In the genomic region with DNA sequence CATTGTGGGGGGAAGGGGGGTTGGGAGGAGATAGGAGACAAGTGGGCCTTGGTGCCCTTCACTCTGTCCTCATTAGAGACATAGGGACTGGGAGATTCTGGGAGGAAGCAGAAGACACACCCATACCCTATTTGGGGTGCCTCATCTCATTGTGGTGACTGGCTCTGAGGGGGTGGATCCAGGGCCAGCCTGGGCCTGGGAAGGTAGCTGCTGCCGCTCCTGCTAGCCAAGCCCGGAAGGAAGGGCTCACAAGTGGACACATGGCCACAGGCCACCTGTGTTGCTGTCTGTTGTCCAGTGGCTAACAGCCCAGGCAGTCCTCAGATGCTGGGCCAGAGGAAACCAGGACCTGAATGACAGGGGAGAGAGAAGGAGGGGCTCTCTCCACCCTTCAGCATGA, we compare ENCODE assay signal across 9 mouse cellular contexts. TPM values are rescaled to one million over a fixed set of nuclear protein-coding genes. Genes with fewer than 3 reads are reported as not detected.
DNase-seq lines count a peak whose midpoint lies in the region; ATAC-seq and TF ChIP-seq lines count a peak whose summit lies in the region.
"Had no signal": no experiment of that assay in that cellular context is flagged by ENCODE, and none has a peak within 500 bp of the region (broad histone marks: within the 10 kb centered on the region; RNA-seq: fewer than 3 reads in every experiment).

No protein-coding gene starts in this region.

- TF ChIP-seq EP300 in MEL (IDR thresholded peaks at IDR 0.05; ENCODE audit: low read depth in 1 of 2, low read length in 2 of 2) = no peak

- TF ChIP-seq RAD21 in MEL (IDR thresholded peaks at IDR 0.05; ENCODE audit: low read depth, low read length) = no peak

- H3K27me3 ChIP-seq in forebrain, embryonic 12.5 days = 0 out of 2 replicates have a peak, but pooled peaks cover 11% of the 10 kb centered on the region
- H3K27me3 ChIP-seq in forebrain, embryonic 14.5 days (replicated peaks; ENCODE audit: control insufficient read depth, insufficient read depth, low read length) = 0 out of 2 replicates have a peak, but pooled peaks cover 4% of the 10 kb centered on the region
- H3K27me3 ChIP-seq in MEL (ENCODE audit: control insufficient read depth in 1 of 2, insufficient read depth in 2 of 2, low read length in 2 of 2) = no peaks in the 10 kb centered on the region
- H3K27me3 ChIP-seq in limb, embryonic 14.5 days (ENCODE audit: control insufficient read depth, insufficient read depth, low read length) = no peaks in the 10 kb centered on the region
- H3K27me3 ChIP-seq: Patski had no signal

- TF ChIP-seq CTCF in MEL (IDR thresholded peaks at IDR 0.05 in 2 of 3, conservative IDR thresholded peaks at IDR 0.05 in 1 of 3; ENCODE audit: control insufficient read depth in 1 of 3, insufficient read depth in 1 of 3, low read depth in 2 of 3, low read length in 3 of 3, poor library complexity in 1 of 3, severe bottlenecking in 1 of 3) = no peak

- H3K4me1 ChIP-seq in forebrain, embryonic 12.5 days = peaks cover 56% of the 10 kb centered on the region
- peaks cover 21% of the 10 kb centered on the region for H3K4me1 ChIP-seq in forebrain, embryonic 14.5 days (ENCODE audit: control insufficient read depth, insufficient read depth, low read length)
- H3K4me1 ChIP-seq in MEL (ENCODE audit: control insufficient read depth in 1 of 2, insufficient read depth in 2 of 2, low read length in 2 of 2) = peaks cover 11 to 32% of the 10 kb centered on the region in 2 experiments
- peaks cover 52% of the 10 kb centered on the region for H3K4me1 ChIP-seq in limb, embryonic 14.5 days (ENCODE audit: control insufficient read depth, insufficient read depth, low read length)

- WGBS in forebrain, embryonic 12.5 days = 39% methylated on average over 2 of the region's 2 CpGs
- WGBS in forebrain, embryonic 14.5 days = 11% methylated on average over 2 of the region's 2 CpGs
- WGBS in limb, embryonic 14.5 days = 8% methylated on average over 2 of the region's 2 CpGs

- H3K4me2 ChIP-seq in forebrain, embryonic 12.5 days = no peak overlapping the region
- no peak overlapping the region for H3K4me2 ChIP-seq in forebrain, embryonic 14.5 days (ENCODE audit: low read length)
- peak overlapping the region; percentile 75 for H3K4me2 ChIP-seq in limb, embryonic 14.5 days (replicated peaks; ENCODE audit: low read depth, low read length, severe bottlenecking)

- no peaks in the 10 kb centered on the region for H3K36me3 ChIP-seq in forebrain, embryonic 12.5 days (replicated peaks)
- no peaks in the 10 kb centered on the region for H3K36me3 ChIP-seq in forebrain, embryonic 14.5 days (ENCODE audit: control insufficient read depth, insufficient read depth, low read length)
- H3K36me3 ChIP-seq in MEL (ENCODE audit: control insufficient read depth in 1 of 2, insufficient read depth in 2 of 2, low read length in 2 of 2) = peaks cover 0 to 31% of the 10 kb centered on the region in 2 experiments; a peak in 2 of 4 replicates
- H3K36me3 ChIP-seq in limb, embryonic 14.5 days (ENCODE audit: control insufficient read depth, insufficient read depth, low read length) = peaks cover 21% of the 10 kb centered on the region

- no peak for DNase-seq in forebrain, embryonic 14.5 days (ENCODE audit: low spot score)
- DNase-seq in MEL (ENCODE audit: low read depth, low spot score) = peak; percentile 64
- DNase-seq in heart, adult 18-20 months = peak; percentile 44 to 66
- DNase-seq in limb, embryonic 14.5 days (ENCODE audit: low spot score) = no peak
- peak; percentile 7 for DNase-seq in yolk sac, embryonic 10.5 days (ENCODE audit: low spot score)
- no peak for DNase-seq in testis, postnatal 10 days (ENCODE audit: low spot score)
- DNase-seq in right cerebral cortex, postnatal 25 days = no peak

- H3K27ac ChIP-seq in forebrain, embryonic 12.5 days = peak overlapping the region; percentile 77
- H3K27ac ChIP-seq in forebrain, embryonic 14.5 days (ENCODE audit: low read depth, low read length) = no peak overlapping the region; the same call in 1 of the 2 replicates
- peak overlapping the region; percentile 61 for H3K27ac ChIP-seq in MEL (ENCODE audit: control insufficient read depth, low read depth, low read length)
- H3K27ac ChIP-seq in limb, embryonic 14.5 days (replicated peaks; ENCODE audit: low read depth, low read length) = peak overlapping the region; percentile 92

- peaks cover 10% of the 10 kb centered on the region for H3K79me2 ChIP-seq in MEL (ENCODE audit: control insufficient read depth, insufficient read depth, low read length, poor library complexity)

- H3K9ac ChIP-seq in forebrain, embryonic 12.5 days = 0 out of 2 replicates have a peak overlapping the region, but pooled peaks have one; percentile 38
- H3K9ac ChIP-seq in forebrain, embryonic 14.5 days (ENCODE audit: low read length) = no peak overlapping the region
- peak overlapping the region; percentile 36; the same call in 1 of the 2 replicates for H3K9ac ChIP-seq in MEL (ENCODE audit: control insufficient read depth, low read depth, low read length, poor library complexity, severe bottlenecking)
- H3K9ac ChIP-seq in limb, embryonic 14.5 days (ENCODE audit: low read depth, low read length, severe bottlenecking) = peak overlapping the region; percentile 48; the same call in 1 of the 2 replicates

- H3K9me3 ChIP-seq in forebrain, embryonic 12.5 days = no peaks in the 10 kb centered on the region
- no peaks in the 10 kb centered on the region for H3K9me3 ChIP-seq in forebrain, embryonic 14.5 days (replicated peaks; ENCODE audit: control insufficient read depth, low read length)
- no peaks in the 10 kb centered on the region for H3K9me3 ChIP-seq in MEL (replicated peaks; ENCODE audit: insufficient read depth, low read length)
- no peaks in the 10 kb centered on the region for H3K9me3 ChIP-seq in limb, embryonic 14.5 days (ENCODE audit: control insufficient read depth, low read length)

- no peak for TF ChIP-seq POLR2A in MEL (IDR thresholded peaks at IDR 0.05; ENCODE audit: control insufficient read depth in 1 of 2, insufficient read depth in 1 of 2, low read depth in 1 of 2, low read length in 2 of 2, poor library complexity in 1 of 2)
- TF ChIP-seq POLR2A in limb, embryonic 14.5 days (IDR thresholded peaks at IDR 0.05; ENCODE audit: borderline replicate concordance, extremely low read depth, insufficient read depth, insufficient read length) = no peak

- H3K4me3 ChIP-seq in forebrain, embryonic 12.5 days (replicated peaks) = no peak overlapping the region
- no peak overlapping the region for H3K4me3 ChIP-seq in forebrain, embryonic 14.5 days (ENCODE audit: low read depth, low read length)
- H3K4me3 ChIP-seq in MEL (ENCODE audit: control insufficient read depth in 1 of 2, insufficient read depth in 1 of 2, low read depth in 2 of 2, low read length in 2 of 2) = peak overlapping the region in 1 of 2 experiments; percentile 14; a peak in 1 of 4 replicates
- peak overlapping the region; percentile 20 for H3K4me3 ChIP-seq in limb, embryonic 14.5 days (replicated peaks; ENCODE audit: low read length)

- ATAC-seq in forebrain, embryonic 12.5 days (ENCODE audit: low FRiP score) = no peak
- no peak for ATAC-seq in forebrain, embryonic 14.5 days
- no peak for ATAC-seq in limb, embryonic 14.5 days (ENCODE audit: low FRiP score, low read depth)
- ATAC-seq: Patski had no signal

RNA-seq across cellular contexts. Expression of gene Fhl3, which starts 2.9 kb away (rescaled TPM):
- polyA plus RNA-seq in forebrain, embryonic 12.5 days (2016; fragmentation: Nextera tagmentation; extraction: Ambion mirVana) = 2.2 TPM in 2 replicates
- polyA plus RNA-seq in forebrain, embryonic 14.5 days (2014; fragmentation: Nextera tagmentation; extraction: Ambion mirVana) = 1.4 TPM in 2 replicates
- 5.6 TPM in 2 replicates for total RNA-seq in MEL (2012; rRNA removed)
- 10 to 100 TPM in 1 of 2 experiments, not detected in 1; 13.8 TPM for polyA plus RNA-seq in MEL (2012; ENCODE audit: insufficient read depth in 1 of 2, insufficient read length in 2 of 2, low read depth in 1 of 2, low replicate concordance in 2 of 2, missing spikeins in 1 of 2)
- total RNA-seq in heart, adult 18-20 months (2021) = 10 to 100 TPM in 1 of 2 experiments, 1 to 10 TPM in 1; 8.2 to 13.8 TPM
- 30.6 and 43.7 TPM in 2 replicates for polyA plus RNA-seq in limb, embryonic 14.5 days (2012; rRNA removed)
- polyA plus RNA-seq in limb, embryonic 14.5 days (2014; fragmentation: Nextera tagmentation; extraction: Ambion mirVana) = 18.1 and 20.4 TPM in 2 replicates

RNA-seq across cellular contexts. Expression of gene Utp11, which starts 10.0 kb away (rescaled TPM):
- 63.8 and 64.0 TPM in 2 replicates for polyA plus RNA-seq in forebrain, embryonic 12.5 days (2016; fragmentation: Nextera tagmentation; extraction: Ambion mirVana)
- 34.5 and 42.0 TPM in 2 replicates for polyA plus RNA-seq in forebrain, embryonic 14.5 days (2014; fragmentation: Nextera tagmentation; extraction: Ambion mirVana)
- 65.3 and 68.3 TPM in 2 replicates for total RNA-seq in MEL (2012; rRNA removed)
- 10 to 100 TPM in 1 of 2 experiments, not detected in 1; 86.9 TPM for polyA plus RNA-seq in MEL (2012; ENCODE audit: insufficient read depth in 1 of 2, insufficient read length in 2 of 2, low read depth in 1 of 2, low replicate concordance in 2 of 2, missing spikeins in 1 of 2)
- 10 to 100 TPM; 11.0 to 14.0 TPM for total RNA-seq in heart, adult 18-20 months (2021)
- polyA plus RNA-seq in limb, embryonic 14.5 days (2012; rRNA removed) = 29.2 and 52.0 TPM in 2 replicates
- polyA plus RNA-seq in limb, embryonic 14.5 days (2014; fragmentation: Nextera tagmentation; extraction: Ambion mirVana) = 59.4 and 61.1 TPM in 2 replicates

RNA-seq across cellular contexts. Expression of gene Sf3a3, which starts 11.2 kb away (rescaled TPM):
- polyA plus RNA-seq in forebrain, embryonic 12.5 days (2016; fragmentation: Nextera tagmentation; extraction: Ambion mirVana) = 203 and 204 TPM in 2 replicates
- 118 TPM in 2 replicates for polyA plus RNA-seq in forebrain, embryonic 14.5 days (2014; fragmentation: Nextera tagmentation; extraction: Ambion mirVana)
- 136 and 144 TPM in 2 replicates for total RNA-seq in MEL (2012; rRNA removed)
- polyA plus RNA-seq in MEL (2012; ENCODE audit: insufficient read depth in 1 of 2, insufficient read length in 2 of 2, low read depth in 1 of 2, low replicate concordance in 2 of 2, missing spikeins in 1 of 2) = 100 to 1,000 TPM; 127 to 295 TPM
- 10 to 100 TPM; 18.8 to 19.4 TPM for total RNA-seq in heart, adult 18-20 months (2021)
- 48.9 and 78.6 TPM in 2 replicates for polyA plus RNA-seq in limb, embryonic 14.5 days (2012; rRNA removed)
- polyA plus RNA-seq in limb, embryonic 14.5 days (2014; fragmentation: Nextera tagmentation; extraction: Ambion mirVana) = 122 and 128 TPM in 2 replicates

RNA-seq across cellular contexts. Expression of gene Inpp5b, which starts 38.2 kb away (rescaled TPM):
- polyA plus RNA-seq in forebrain, embryonic 12.5 days (2016; fragmentation: Nextera tagmentation; extraction: Ambion mirVana) = 23.8 and 31.9 TPM in 2 replicates
- polyA plus RNA-seq in forebrain, embryonic 14.5 days (2014; fragmentation: Nextera tagmentation; extraction: Ambion mirVana) = 20.8 and 22.1 TPM in 2 replicates
- total RNA-seq in MEL (2012; rRNA removed) = 27.7 and 28.6 TPM in 2 replicates
- polyA plus RNA-seq in MEL (2012; ENCODE audit: insufficient read depth in 1 of 2, insufficient read length in 2 of 2, low read depth in 1 of 2, low replicate concordance in 2 of 2, missing spikeins in 1 of 2) = 10 to 100 TPM in 1 of 2 experiments, not detected in 1; 52.5 TPM
- total RNA-seq in heart, adult 18-20 months (2021) = 1 to 10 TPM; 5.6 to 7.0 TPM
- 44.3 and 47.9 TPM in 2 replicates for polyA plus RNA-seq in limb, embryonic 14.5 days (2012; rRNA removed)
- 26.2 and 28.3 TPM in 2 replicates for polyA plus RNA-seq in limb, embryonic 14.5 days (2014; fragmentation: Nextera tagmentation; extraction: Ambion mirVana)

RNA-seq across cellular contexts. Expression of gene Pou3f1, which starts 46.8 kb away (rescaled TPM):
- 16.0 and 21.6 TPM in 2 replicates for polyA plus RNA-seq in forebrain, embryonic 12.5 days (2016; fragmentation: Nextera tagmentation; extraction: Ambion mirVana)
- 14.8 and 15.3 TPM in 2 replicates for polyA plus RNA-seq in forebrain, embryonic 14.5 days (2014; fragmentation: Nextera tagmentation; extraction: Ambion mirVana)
- not detected in 2 replicates for total RNA-seq in MEL (2012; rRNA removed)
- not detected for polyA plus RNA-seq in MEL (2012; ENCODE audit: insufficient read depth in 1 of 2, insufficient read length in 2 of 2, low read depth in 1 of 2, low replicate concordance in 2 of 2, missing spikeins in 1 of 2)
- under 1 TPM; 0.15 to 0.33 TPM for total RNA-seq in heart, adult 18-20 months (2021)
- 1.2 and 1.7 TPM in 2 replicates for polyA plus RNA-seq in limb, embryonic 14.5 days (2012; rRNA removed)
- 0.97 and 1.2 TPM in 2 replicates for polyA plus RNA-seq in limb, embryonic 14.5 days (2014; fragmentation: Nextera tagmentation; extraction: Ambion mirVana)

Comparison
In these comparisons a context has a peak if more than half of its experiments do, and no peak if none do; other contexts are left out.
1. DNase-seq: peak in MEL (single experiment), heart, adult 18-20 months (2 of 2) and yolk sac, embryonic 10.5 days (single experiment); none in forebrain, embryonic 14.5 days (single experiment), limb, embryonic 14.5 days (single experiment), testis, postnatal 10 days (single experiment) and right cerebral cortex, postnatal 25 days (single experiment).